Mouse (Mus musculus) limb, embryonic 11.5 days (tissue): ENCODE measurements at regions not wholly inside any gene's neighbourhood (a gene's known extent, or its start where the extent isn't known, plus 50 kb on each side); places are given as distances from the start of the nearest gene placed in this dataset.

Source experiments
- ATAC-seq: fragments of 200-750 bp; cut with Nextera tagmentation; 2 replicates; pipeline ENCODE4 v1.8.0; 2017; ENCODE audit warnings: low read depth; ENCODE audit not compliant: insufficient number of reproducible peaks, low FRiP score, low TSS enrichment
- DNase-seq: peaks from one replicate; pipeline ENCODE4 v3.0.0-alpha.2; 2015; ENCODE audit warnings: low spot score
- H3K27ac ChIP-seq: fragments of 300-500 bp; sonication (generic); replicated peaks from 2 replicates; pipeline ENCODE4 v1.5.1; 2014; ENCODE audit warnings: low read depth, mild to moderate bottlenecking, low read length
- H3K27me3 ChIP-seq: fragments of 300-500 bp; sonication (generic); 2 replicates; pipeline ENCODE4 v1.6.1; 2014; ENCODE audit warnings: mild to moderate bottlenecking, low read length, mixed read lengths; ENCODE audit not compliant: control insufficient read depth, insufficient read depth
- H3K36me3 ChIP-seq: fragments of 300-500 bp; sonication (generic); 2 replicates; pipeline ENCODE4 v1.6.1; 2014; ENCODE audit warnings: mild to moderate bottlenecking, low read length, moderate library complexity, mixed read lengths; ENCODE audit not compliant: control insufficient read depth, insufficient read depth
- H3K4me1 ChIP-seq: fragments of 300-500 bp; sonication (generic); 2 replicates; pipeline ENCODE4 v1.6.1; 2014; ENCODE audit warnings: low read length, mixed read lengths; ENCODE audit not compliant: control insufficient read depth, insufficient read depth
- H3K4me2 ChIP-seq: fragments of 300-500 bp; sonication (generic); 2 replicates; pipeline ENCODE4 v1.6.1; 2014; ENCODE audit warnings: low read depth, mild to moderate bottlenecking, moderate library complexity; ENCODE audit not compliant: severe bottlenecking
- H3K4me3 ChIP-seq: fragments of 300-500 bp; sonication (generic); 2 replicates; pipeline ENCODE4 v1.5.1; 2014; ENCODE audit warnings: low read depth, low read length
- H3K9ac ChIP-seq: fragments of 300-500 bp; sonication (generic); 2 replicates; pipeline ENCODE4 v1.6.1; 2014; ENCODE audit warnings: mild to moderate bottlenecking, low read length
- H3K9me3 ChIP-seq: fragments of 300-500 bp; sonication (generic); 2 replicates; pipeline ENCODE4 v1.6.1; 2016; ENCODE audit warnings: low read length; ENCODE audit not compliant: control insufficient read depth
- WGBS: fragments of 180-500 bp; shearing (Covaris S2); extraction: QIAGEN DNeasy Blood & Tissue Kit; methylation state at CpG from one replicate; pipeline ENCODE4 v1.1.7; 2014; 5-methylcytosine and 5-hydroxymethylcytosine counted together

DNA sequence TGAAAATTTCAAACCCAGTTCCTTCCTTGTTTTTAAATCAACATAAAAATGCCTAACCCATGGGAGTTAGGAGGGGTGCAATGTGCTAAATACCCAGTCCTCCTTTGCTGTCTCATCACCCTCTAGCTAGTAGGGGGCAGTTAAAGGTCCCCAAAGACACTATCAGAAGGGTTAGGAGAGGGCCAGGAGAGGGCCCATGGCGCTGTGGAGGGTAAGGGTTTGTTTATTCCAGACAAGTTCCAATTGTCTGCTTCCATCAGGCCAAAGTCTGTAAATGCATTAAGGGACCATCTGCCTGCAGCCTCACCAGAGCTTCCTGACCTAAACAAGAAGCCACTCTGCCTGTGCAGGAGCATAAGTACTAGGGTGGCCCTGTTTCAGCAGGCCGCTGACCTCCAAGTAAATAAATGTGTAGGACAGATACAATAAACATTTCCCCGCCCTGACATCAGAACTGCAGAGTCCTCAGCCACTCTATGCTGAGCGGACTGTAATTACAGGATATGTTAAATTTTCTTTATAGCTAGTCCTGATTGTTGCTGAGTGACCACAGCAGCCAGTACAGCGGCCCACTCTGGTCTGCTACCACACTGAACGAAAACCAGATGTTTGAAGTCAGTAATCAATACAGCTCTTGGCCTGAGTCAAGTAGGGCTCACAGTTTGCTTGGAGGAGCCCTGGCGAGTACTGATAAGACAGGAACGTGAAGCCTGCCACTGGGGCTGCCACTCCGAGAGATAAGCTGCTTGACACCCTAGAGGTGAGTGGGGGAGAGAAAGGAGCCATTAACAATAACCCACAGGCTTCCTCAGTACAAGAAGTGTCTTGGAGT, 87.4 kb downstream of the Hlx start:
- H3K27me3 ChIP-seq: no peaks in the 10 kb centered on the region
- H3K9ac ChIP-seq: no peak overlapping the region
- no peaks in the 10 kb centered on the region; the same call in 1 of the 2 replicates for H3K9me3 ChIP-seq
- ATAC-seq (peak; percentile 60; the same call in 1 of the 2 replicates), DNase-seq (peak; percentile 46)
- no peak overlapping the region for H3K4me3 ChIP-seq
- H3K36me3 ChIP-seq: no peaks in the 10 kb centered on the region
- H3K27ac ChIP-seq: no peak overlapping the region
- H3K4me1 ChIP-seq: peaks cover 9% of the 10 kb centered on the region
- 7% methylated on average over 9 of the region's 9 CpGs for WGBS
- no peak overlapping the region for H3K4me2 ChIP-seq

DNA sequence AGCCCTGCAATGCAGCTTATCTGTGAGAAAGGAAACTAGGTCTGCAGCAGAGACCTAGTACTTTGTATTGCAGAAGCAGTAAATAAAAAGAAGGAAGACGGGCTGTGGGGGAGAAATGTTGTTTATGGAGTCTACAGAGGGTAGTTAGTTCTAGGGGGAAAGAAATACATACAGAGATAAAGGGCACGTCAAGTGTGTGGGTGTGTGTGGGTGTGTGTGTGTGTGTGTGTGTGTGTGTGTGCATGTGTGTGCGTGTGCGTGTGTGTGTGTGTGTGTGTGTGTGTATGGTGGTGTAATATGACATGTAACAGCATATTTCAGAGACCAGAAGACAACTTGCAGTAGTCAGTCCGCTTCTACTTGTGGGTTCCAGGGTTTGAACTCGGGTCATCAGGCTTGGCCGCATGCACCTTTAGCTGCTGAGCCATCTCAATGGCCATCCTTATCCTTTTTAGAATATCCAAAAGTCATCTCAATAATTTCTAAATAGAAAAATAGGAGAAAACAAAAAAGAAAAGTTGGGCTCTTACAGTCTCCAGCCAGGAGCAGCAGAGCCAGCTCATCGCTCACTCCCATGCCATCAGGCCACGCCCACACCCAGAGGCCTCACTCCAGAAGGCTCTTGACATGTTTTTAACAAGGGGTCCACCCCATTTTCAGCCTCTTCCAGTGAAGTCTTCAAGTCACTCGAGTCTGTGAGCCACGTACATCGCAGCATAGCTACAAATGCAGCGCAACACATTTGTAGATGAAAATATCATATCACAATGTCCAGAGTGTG, 101.5 kb downstream of the Hlx start:
- Histone ChIP-seq H3K9me3 (no peaks in the 10 kb centered on the region), H3K4me2 (no peak overlapping the region), H3K36me3 (no peaks in the 10 kb centered on the region), H3K4me1 (no peaks in the 10 kb centered on the region), H3K9ac (no peak overlapping the region), H3K27ac (no peak overlapping the region), H3K27me3 (no peaks in the 10 kb centered on the region), H3K4me3 (no peak overlapping the region)
- DNase-seq (no peak), ATAC-seq (no peak)
- WGBS: 82% methylated on average over 13 of the region's 13 CpGs

DNA sequence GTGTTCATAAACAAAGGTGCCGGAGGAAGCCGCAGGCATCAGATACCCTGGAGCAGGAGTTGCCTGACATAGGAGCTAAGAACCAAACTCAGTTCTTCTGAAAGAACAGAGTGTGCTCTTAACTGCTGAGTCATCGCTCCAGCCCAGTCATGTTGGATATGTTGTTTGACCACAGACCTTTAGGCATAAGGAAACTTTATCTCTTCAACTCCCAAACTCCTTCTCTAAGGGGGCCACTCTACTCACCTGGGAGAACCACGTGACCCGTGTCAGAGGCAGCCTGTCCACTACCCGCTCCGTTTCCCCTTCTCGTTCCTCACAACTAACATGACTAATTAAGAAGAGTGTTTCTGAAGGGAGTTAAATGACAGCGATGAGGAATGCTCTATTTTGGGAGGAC, 103.2 kb downstream of the Hlx start:
- Histone ChIP-seq H3K27me3 (no peaks in the 10 kb centered on the region), H3K4me2 (no peak overlapping the region), H3K9me3 (no peaks in the 10 kb centered on the region), H3K27ac (no peak overlapping the region), H3K4me1 (no peaks in the 10 kb centered on the region), H3K4me3 (no peak overlapping the region), H3K9ac (no peak overlapping the region), H3K36me3 (no peaks in the 10 kb centered on the region)
- DNase-seq (no peak), ATAC-seq (no peak)
- 83% methylated on average over 9 of the region's 9 CpGs for WGBS

GRCm38 (mm10) chr1:184628566-184629168, 103.8 kb downstream of the Hlx start:
- ATAC-seq: no peak
- no peaks in the 10 kb centered on the region for H3K27me3 ChIP-seq
- no peak overlapping the region for H3K27ac ChIP-seq
- WGBS: 85% methylated on average over 3 of the region's 3 CpGs
- H3K4me3 ChIP-seq: no peak overlapping the region
- no peak overlapping the region for H3K4me2 ChIP-seq
- no peaks in the 10 kb centered on the region for H3K36me3 ChIP-seq
- H3K9me3 ChIP-seq: no peaks in the 10 kb centered on the region
- DNase-seq: no peak
- no peaks in the 10 kb centered on the region for H3K4me1 ChIP-seq
- H3K9ac ChIP-seq: no peak overlapping the region

DNA sequence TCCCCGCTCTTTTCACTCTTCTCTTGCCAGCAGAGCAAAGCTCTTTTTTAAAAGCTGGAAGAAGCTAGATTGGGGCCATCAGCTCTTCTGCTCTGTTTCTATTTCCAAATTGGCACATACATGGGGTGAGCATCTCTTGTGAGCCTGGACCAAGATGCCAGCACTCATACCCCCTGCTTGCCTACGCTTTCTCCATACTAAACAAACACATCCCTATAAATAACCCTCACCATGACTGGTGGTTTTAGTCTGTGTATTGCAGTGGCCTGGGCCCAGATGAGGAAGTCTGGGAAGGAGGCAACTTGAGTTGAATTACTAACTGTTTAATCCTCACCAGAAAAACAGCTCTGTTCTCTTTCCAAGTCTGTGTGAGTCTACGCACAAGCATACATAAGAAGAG, 110.0 kb downstream of the Hlx start:
- Histone ChIP-seq H3K27ac (no peak overlapping the region), H3K36me3 (no peaks in the 10 kb centered on the region), H3K27me3 (no peaks in the 10 kb centered on the region), H3K4me1 (peaks cover 5% of the 10 kb centered on the region; the same call in 1 of the 2 replicates), H3K4me2 (no peak overlapping the region), H3K9me3 (no peaks in the 10 kb centered on the region), H3K4me3 (no peak overlapping the region), H3K9ac (no peak overlapping the region)
- ATAC-seq (no peak), DNase-seq (no peak)
- 62% methylated on average over 3 of the region's 3 CpGs for WGBS

- DNase-seq (no peak), ATAC-seq (no peak)
- no peak overlapping the region for H3K9ac ChIP-seq
- no peaks in the 10 kb centered on the region for H3K27me3 ChIP-seq
- no peaks in the 10 kb centered on the region for H3K36me3 ChIP-seq
- no peak overlapping the region for H3K27ac ChIP-seq
- WGBS: 32% methylated on average over 15 of the region's 15 CpGs
- H3K4me1 ChIP-seq: peaks cover 5% of the 10 kb centered on the region; the same call in 1 of the 2 replicates
- H3K9me3 ChIP-seq: no peaks in the 10 kb centered on the region
- H3K4me2 ChIP-seq: no peak overlapping the region
- H3K4me3 ChIP-seq: no peak overlapping the region
Observed at GRCm38 (mm10) chr1:184621950-184622349, 110.5 kb downstream of the Hlx start.

DNA sequence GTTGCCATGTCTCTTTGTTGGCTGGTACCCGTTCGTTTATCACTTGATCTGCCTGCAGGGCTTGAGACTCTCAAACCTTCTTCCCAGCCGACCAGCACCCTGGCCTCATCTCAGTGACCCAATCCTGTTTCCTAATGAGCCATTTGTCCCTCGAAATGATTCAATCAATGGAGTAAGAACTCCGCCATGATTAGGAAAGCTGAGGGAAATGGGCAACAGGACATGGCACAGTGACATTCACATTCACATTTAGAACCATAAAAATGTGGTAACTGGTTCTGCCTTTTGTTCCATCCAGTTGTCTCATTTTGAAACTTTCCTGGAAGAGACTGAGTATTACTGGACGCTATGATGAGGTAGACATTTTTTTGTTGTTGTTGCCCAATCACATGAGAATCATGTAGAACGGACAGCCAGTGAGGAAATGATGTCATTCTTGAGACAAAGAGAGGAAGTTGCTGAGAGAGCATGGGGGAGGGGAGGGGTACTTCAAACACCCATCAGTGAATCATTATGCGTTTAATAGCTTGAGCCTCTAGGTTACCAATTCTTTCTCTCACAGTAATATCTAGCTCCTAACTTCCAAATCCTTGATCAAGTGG, 114.5 kb downstream of the Hlx start:
- Histone ChIP-seq H3K36me3 (no peaks in the 10 kb centered on the region), H3K4me1 (peaks cover 5% of the 10 kb centered on the region; the same call in 1 of the 2 replicates), H3K4me2 (no peak overlapping the region), H3K4me3 (no peak overlapping the region), H3K9ac (no peak overlapping the region), H3K27ac (no peak overlapping the region), H3K27me3 (no peaks in the 10 kb centered on the region), H3K9me3 (no peaks in the 10 kb centered on the region)
- 79% methylated on average over 8 of the region's 8 CpGs for WGBS
- DNase-seq (no peak), ATAC-seq (no peak)

DNA sequence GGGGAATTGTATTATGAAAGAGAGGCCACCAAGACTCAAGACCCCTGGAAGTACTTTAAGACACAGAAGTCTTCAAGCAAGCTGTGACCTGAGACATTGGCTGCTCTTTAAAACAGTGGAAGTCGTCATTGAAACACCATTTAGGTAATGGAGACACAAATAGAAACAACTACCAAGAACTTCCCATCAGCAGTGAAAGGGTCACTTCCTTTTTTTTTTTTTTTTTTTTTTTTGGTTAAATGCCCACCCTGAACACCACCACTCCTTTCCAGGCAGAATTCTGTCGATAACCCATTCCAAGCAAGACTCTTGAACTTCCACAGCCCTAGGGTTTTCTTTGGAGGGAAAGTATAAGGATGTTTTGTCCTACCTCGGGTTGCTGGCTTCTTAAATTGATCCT, 116.4 kb downstream of the Hlx start:
- Histone ChIP-seq H3K4me1 (no peaks in the 10 kb centered on the region), H3K9ac (no peak overlapping the region), H3K36me3 (no peaks in the 10 kb centered on the region), H3K9me3 (no peaks in the 10 kb centered on the region), H3K27ac (no peak overlapping the region), H3K4me2 (no peak overlapping the region), H3K27me3 (no peaks in the 10 kb centered on the region), H3K4me3 (no peak overlapping the region)
- ATAC-seq: no peak
- no peak for DNase-seq
- 86% methylated on average over 3 of the region's 3 CpGs for WGBS
